Mouse (Mus musculus) stomach, postnatal 0 days (tissue): ENCODE results near the gene Lct.

ENCODE experiments used
- CTCF ChIP-seq: IDR thresholded peaks from 2 replicates; pipeline ENCODE4 v1.5.1; 2016; ENCODE audit warnings: antibody characterized with exemption, low read depth, mild to moderate bottlenecking, moderate library complexity
- EP300 ChIP-seq: optimal IDR thresholded peaks from 2 replicates; pipeline ENCODE3; 2016; ENCODE audit warnings: antibody characterized with exemption

DNA sequence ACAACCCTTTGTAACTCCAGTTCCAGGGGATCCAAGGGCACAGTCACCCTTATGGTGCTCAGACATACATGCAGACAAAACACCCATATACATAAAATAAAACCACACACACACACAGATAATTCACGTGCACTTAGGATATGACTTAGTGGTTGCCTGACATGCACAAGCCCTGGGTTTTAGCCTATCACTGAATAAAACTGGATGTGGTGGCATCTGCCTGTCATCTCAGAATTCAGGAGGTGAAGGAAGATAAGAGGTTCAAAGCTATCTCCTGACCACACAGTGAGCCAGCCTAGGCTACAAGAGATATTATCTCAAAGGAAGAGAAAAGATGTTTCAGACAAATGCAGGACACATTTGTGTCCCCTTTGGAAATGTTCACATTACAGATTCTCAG is 953 bp downstream of the Lct start:
- TF ChIP-seq CTCF, result no peak
- no peak for TF ChIP-seq EP300
